Mouse (Mus musculus) CH12.LX (cell line): ENCODE data around the gene Hoxa11.

ENCODE experiments used
- CHD2 ChIP-seq: IDR thresholded peaks from 2 replicates; pipeline ENCODE4 v1.6.1; 2011; ENCODE audit warnings: low read length, improper control_type of control experiment
- CTCF ChIP-seq, 2 experiments: IDR thresholded peaks in 1 of 2; conservative IDR thresholded peaks in 1 of 2; 2 replicates each; pipeline ENCODE4 v1.5.1; 2011 to 2012; ENCODE audit warnings: low read depth in 2 of 2, low read length in 2 of 2, improper control_type of control experiment in 1 of 2, inconsistent platforms in 1 of 2, mild to moderate bottlenecking in 1 of 2, moderate library complexity in 1 of 2
- MXI1 ChIP-seq: IDR thresholded peaks from 2 replicates; pipeline ENCODE4 v1.6.1; 2011; ENCODE audit warnings: mild to moderate bottlenecking, low read depth, low read length, improper control_type of control experiment
- POLR2A ChIP-seq: IDR thresholded peaks from 2 replicates; pipeline ENCODE4 v1.6.1; 2011; ENCODE audit warnings: low read depth, mild to moderate bottlenecking, improper control_type of control experiment, low read length
- TBP ChIP-seq: conservative IDR thresholded peaks from 2 replicates; pipeline ENCODE4 v1.6.1; 2011; ENCODE audit warnings: low read depth, low read length, improper control_type of control experiment
- USF1 ChIP-seq: IDR thresholded peaks from 2 replicates; pipeline ENCODE4 v1.6.1; 2014; ENCODE audit warnings: low read depth, mild to moderate bottlenecking, inconsistent platforms, low read length, improper control_type of control experiment
- USF2 ChIP-seq: conservative IDR thresholded peaks from 2 replicates; pipeline ENCODE4 v1.6.1; 2011; ENCODE audit warnings: low read depth, low read length, improper control_type of control experiment

GRCm38 (mm10) chr6:52232568-52232965 is 13.0 kb downstream of the Hoxa11 start:
- TF ChIP-seq POLR2A (no peak), USF1 (no peak), CHD2 (no peak), CTCF (conservative IDR thresholded peaks at IDR 0.05 in 1 of 2, IDR thresholded peaks at IDR 0.05 in 1 of 2; ENCODE audit: low read depth in 2 of 2, low read length in 2 of 2) (no peak), MXI1 (no peak), USF2 (no peak), TBP (no peak)
